Mouse (Mus musculus): Measurements from ENCODE around the gene Slc39a10.
"Not testable (repeated sequence)": the region's sequence is repeated elsewhere in the genome, so short reads cannot be mapped to it uniquely, and the experiment has no call there.

Slc39a10 gene

DNA sequence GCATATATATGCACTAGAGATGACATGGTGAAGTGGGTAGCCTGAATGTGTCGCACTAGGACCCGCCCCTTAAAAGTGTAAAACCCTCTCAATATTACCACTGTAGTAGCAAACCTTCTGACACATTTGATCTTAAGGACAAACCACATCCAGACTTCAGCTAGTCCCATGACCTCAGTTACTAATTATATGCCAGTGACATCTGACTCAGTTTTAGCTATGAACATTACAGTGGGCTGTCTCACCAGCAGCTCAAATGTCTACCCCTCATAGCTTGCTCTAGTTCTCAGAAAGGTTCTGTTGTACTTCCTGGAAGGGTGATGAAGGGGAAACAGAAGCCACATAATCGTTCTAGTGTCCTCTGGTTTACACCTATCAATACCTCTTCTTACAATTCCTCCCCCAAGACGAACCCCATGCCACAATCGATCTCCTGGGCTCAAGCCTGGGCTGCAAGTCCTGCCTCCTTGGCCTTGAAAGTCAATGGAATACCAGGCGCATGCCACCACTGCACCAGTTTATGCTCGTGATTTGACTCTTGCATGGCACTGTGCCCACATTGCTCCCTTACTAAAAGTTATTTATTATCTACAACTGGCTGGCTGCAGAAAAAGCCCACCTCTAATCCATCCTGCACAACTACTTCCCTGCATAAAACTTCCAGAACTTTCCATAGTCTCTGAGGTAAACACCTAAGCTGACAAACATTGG, 28.3 kb downstream of the Slc39a10 start:
- DNase-seq (ENCODE audit: inconsistent ontology term): no peak

DNA sequence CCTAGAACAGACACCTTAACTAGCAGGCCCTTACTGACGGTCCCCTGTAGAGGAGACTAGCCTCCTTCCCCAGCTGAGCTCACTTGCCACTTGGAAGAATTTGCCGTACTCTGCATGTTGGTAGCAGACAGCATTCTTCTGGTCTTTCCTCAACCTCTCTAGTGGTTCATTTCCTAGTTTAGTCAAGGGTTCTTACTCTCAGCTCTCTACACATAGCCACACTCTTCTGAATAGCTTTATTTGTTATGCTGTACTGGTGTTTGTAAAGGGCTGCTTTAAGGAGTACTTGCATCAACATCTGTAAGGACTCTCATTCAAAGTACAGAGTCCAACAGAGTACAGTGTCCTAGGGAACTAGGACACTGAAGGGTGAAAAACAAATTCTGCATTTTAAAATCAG, 29.2 kb downstream of the Slc39a10 start:
- no peak for DNase-seq (ENCODE audit: inconsistent ontology term)

DNA sequence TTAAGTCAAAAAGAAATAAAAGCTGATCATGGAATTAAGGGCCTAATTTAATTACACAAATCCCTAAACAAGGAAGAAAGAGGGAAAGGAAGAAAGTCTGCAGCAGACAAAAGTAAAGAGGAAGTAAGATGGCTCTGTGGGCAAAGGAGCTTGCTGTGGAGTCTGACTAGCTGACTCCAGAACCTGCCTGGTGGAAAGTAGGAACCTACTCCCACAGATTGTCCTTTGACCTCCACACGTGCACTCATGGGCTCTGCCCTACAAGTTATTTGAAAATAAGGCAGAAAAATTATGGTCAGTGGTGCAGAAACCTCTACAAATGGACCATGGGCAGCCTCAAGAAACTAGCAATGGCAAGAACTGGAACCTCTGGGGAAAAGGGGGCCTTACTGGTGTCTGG, 32.6 kb downstream of the Slc39a10 start:
- DNase-seq (ENCODE audit: inconsistent ontology term): no peak

DNA sequence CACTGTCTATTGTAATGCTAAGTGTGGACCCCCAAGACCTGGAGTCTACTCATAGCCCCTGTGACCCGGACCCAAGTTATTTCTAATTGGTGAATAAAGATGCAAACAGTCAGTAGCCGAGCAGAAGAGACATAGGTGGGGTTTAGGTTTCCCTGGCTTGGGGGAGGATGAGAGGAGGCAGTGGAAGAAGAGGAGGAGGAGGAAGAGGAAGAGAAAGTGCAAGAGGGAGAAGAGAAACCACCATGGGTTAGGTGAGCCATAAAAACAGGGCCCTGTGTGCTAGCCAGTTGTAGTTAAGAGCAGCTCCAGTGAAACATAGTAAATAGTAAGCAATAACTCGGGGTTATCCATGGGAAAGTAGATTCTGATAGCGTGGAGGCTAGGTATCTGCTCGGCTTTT, 34.1 kb downstream of the Slc39a10 start:
- no peak for DNase-seq (ENCODE audit: inconsistent ontology term)

DNA sequence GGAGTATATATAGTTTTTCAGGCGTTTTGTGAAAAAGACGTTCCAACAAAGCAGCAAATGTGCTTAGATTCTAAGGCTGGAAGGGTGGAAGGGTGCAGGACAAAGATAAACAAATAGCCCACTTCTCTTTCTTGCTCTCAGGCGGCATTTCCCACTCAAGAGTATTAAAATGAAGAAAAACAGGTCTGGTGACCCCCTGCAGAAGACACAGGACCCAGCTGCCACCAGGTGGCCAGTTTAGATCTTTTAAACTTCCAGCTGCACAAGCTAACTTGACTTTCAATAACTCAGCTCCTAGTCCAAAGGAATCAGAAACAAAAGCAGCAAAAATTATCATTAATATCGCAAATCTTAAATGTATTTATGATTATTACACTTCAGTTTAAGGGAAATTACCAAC, 36.2 kb downstream of the Slc39a10 start:
- no peak for DNase-seq (ENCODE audit: inconsistent ontology term)

DNA sequence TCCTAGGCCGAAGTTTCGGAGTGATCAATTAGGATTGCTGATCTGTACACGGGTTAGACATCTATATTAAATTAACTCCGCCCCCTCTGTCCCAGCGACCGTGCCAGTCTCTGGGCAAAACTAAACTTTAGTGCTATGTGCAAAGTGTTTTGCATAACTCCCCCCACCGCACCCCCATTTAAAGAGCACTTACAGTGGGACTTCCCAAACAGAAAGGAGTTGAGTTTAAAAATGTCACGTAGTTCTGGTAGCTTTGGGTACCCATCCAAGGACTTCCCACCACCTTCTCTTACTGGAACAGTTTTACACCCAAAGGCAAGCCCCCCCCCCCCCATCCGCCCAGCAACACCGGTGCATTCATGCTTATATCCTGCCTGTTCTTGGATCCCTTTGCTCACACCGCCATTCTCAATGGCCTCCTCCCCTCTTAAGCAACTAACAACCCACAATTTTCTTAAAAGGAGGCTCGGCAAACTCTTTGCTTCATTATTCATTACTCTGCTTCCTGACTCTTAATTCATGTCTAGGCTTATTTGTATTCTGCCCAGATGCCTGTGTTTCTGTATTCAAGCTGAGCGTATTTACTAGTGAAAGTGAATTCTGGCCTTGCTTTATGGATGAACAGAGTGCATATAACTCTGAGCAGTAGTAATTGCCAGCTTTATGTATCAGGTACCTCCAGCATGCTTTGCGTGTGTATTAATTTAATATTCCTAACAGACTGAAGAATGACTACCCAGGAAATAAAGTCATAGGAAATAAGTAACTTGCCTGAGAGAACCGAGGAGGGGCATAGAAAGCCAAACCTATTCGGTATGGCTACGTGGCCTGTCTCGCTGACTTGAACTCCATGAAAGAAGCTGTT, 38.4 kb downstream of the Slc39a10 start:
- DNase-seq (ENCODE audit: inconsistent ontology term): peak; percentile 92

DNA sequence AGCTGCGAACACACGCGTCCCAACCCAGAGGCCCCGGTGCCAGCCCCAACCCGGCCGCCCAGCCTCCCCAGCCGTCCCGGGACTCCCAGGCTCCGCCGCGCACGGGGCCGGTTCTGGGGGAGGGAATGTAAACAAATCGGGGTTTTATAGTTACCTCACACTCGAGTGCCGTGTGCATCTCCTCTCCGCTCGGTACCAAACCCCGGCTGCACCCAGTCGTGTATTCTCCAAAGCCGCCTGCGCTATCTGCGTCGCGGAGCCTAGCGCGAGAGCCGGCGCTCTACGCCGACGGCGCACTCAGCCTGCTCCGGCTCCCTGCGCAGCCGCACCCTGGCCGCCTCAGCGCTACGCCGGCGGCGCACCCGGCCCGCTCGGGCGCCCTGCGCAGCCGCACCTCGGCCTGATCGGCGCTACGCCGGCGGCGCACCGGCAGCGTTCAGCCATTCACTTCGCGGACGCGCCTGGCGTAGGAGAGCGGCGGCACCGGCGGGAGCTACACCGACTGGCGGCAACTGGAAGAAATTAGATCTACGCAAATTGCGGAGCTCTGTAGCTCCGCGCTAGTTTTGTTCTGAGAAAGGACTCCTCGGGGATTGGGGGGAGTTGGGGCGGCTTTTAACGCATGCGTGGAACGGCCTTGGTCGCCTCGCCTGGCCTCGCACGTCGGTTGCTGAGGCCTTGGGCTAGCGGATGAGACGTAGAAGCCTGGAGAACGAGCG, 39.2 kb downstream of the Slc39a10 start:
- DNase-seq (ENCODE audit: inconsistent ontology term): peak; percentile 98

DNA sequence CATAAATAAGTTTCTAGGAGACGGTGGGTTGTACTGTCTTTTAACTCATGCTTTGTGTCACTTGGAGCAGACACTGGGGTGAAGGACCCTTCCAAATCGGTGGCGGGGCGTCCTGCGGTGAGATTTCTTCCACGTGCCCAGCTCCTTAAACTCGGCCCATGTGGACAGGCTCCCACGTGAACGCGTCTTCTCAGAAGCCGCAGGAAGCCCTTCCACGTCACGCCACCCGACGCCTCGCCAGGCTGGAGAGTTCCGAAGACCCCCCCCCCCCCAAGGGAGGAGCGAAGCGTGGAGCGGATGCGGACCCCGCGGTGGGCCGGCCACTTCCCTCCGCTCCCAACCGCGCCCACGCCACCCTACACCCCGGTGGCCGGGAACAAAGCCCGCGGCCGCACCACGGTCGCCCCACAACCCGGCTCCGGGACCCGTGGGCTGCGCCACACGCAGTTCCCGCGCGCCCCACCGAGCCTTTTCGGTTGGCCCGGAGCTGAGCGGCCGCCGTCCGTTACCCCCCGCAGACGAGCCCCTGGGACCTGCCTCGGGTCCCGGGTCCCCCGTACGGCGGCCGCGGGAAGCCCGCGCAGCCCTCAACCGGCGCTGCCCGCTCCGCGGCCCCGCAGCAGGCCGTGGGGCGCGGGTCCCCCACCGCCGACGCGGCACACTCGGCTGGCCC, 39.9 kb downstream of the Slc39a10 start:
- DNase-seq (ENCODE audit: inconsistent ontology term): peak; percentile 84

DNA sequence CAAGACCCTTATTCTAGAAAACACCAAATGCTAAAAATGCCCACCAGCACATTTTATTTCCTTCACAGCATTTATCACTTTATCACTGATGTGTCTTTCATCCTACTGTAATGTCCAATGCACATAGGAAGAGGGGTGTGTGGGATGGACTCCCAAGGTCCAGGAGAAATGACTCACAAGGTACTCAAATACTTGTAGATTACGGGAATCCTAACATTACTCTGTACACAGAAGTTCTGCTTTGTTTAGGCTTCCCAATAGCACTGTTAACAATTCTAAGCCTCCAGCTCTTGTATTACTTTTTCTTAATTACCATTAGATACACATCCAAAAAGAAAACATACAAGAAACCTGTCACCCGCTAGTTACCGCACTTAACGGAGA, 40.4 kb downstream of the Slc39a10 start:
- no peak for DNase-seq (ENCODE audit: inconsistent ontology term)

DNA sequence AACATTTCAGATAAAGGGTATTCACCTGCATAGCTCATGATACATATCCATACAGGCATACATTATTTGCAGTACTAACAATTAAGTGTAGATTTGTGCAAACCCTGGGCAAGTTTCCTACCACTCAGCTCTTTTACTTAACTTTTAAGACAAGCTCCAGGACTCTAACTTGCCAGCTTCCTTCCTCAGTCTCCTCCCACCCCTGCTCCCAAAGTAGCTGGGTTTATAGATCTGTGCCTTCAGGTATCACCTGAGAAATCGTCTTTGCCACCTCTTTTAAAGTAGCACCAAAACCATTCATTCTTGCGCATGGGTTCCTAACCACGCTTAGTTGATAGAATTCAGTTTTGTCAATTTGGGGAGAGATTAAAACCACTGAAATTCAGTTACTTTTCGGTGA, 41.1 kb downstream of the Slc39a10 start:
- no peak for DNase-seq (ENCODE audit: inconsistent ontology term)

DNA sequence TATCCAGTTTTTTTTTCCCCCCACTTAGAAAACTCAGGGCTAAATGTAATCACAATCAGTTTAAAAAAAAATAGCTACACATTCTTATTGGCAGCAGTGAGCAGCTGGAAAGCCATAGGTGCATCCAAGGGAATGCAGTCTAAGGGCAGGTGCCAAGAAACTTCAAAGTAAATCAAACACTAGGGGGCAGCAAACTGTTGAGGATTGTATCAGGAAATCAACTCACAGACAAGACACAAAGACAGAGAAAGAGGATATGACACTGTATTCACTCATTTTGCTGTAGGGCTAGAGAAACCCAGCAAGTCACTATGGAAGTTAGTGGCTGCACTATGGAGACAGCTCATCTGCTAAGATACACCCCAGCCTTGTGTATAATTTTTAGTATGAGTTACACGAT, 42.9 kb downstream of the Slc39a10 start:
- peak; percentile 51 for DNase-seq (ENCODE audit: inconsistent ontology term)

DNA sequence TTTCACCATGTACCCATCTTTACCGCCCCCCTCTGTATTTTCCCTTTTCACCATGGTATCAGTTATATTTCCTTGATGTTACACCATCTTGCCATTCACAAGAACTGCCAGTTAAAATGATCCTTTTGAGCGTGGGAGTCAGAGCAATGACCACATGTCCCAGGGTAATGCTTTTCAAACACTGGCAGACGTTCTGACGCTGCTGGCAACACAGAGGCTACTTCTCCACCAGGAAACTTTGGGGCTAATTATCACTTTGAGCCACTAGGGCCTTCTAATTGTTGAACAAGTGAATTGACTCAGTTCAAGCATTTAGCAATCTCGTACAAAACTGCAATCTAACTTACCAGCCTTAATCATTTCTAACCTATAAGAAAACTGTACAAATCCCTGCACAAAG, 47.4 kb downstream of the Slc39a10 start:
- DNase-seq (ENCODE audit: inconsistent ontology term): peak; percentile 71

DNA sequence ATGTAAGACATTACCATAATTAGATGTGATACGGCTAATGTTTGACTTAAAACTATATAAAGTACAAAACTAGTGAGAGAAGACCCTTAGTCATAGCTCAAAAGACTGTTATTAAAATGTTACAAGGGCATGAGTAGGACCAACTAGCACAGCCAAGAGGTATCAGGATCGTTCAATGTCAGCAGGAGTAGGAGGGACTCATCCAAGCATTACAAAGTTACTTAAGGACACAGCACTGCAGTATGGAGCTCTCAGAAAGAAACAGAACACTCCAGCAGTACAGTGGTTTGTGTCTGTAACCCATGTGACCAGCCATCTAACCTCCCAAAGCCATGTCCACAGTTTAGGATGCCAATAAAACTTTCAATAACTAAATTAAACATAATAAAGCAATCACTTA, 48.4 kb downstream of the Slc39a10 start:
- no peak for DNase-seq (ENCODE audit: inconsistent ontology term)

DNA sequence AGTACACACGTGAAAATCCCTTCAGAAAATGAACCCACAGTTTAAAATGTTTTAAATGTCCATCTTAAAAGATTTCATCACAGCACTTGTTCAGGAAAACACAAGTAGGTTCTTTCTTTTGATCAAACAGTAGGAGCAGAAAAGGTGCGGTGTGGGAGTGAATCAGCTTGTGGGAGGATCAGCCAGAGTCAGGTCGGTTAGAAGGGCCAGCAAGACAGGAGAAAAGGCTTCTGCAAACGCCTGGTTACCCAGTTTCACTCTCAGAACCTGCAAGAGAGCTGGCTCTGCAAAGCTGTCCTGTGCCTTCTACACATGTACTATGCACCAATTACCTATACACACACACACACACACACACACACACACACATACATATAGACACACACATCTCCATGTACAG, 49.2 kb downstream of the Slc39a10 start:
- DNase-seq (ENCODE audit: inconsistent ontology term): no peak

DNA sequence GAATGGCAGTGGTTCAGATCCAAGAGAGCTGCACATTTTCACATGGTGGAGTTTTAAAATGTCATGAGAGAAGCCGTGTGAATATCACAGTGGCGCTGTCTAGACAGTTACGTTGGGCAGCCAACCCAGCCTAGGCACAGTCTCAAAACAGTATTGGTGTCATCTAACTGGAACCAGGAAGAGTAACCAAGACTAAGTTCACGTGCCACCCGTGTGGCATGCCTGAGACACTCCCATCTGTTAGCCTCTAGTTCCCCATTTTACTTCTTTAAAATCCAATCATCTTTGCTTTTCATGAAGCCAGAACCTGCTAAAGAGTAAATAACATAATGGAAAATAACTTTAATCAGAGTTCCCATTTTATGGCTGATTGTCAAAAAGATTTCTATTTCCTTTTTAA, 60.7 kb downstream of the Slc39a10 start:
- no peak for DNase-seq (ENCODE audit: inconsistent ontology term)

DNA sequence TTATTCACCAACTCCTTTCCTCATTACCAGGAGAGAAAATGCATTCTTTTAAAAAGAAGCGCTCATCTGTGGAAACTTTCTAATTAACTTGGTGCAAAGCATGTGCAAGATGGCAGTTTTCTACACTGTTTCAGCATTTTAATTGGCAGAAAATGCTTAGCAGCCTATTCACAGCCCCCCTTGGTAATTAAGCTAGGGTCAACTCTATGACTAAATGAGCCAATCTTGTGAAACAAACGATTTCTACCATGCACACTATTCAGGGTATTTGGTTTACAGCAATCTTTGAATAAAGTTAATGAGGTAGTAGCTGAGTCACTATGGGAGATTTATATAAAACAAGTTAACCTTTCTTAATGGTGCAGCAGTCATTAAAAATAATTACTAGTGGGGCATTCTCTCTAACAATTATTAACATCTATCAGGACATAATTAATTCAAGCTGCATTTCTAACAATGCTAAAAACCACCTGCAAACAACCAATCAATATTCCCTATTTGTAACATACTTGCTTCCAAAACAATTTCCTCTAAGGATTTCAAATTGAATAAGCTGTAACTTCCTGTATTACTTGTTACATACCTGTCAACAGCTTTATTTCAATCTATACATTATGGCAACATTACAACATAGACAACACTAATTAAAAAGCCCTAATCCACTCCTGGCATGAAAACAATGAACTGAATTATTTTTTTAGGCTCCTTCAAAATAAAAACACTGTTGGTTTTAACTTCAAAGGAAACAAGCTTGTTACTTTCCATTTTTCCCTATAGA, 62.4 kb downstream of the Slc39a10 start:
- DNase-seq (ENCODE audit: inconsistent ontology term): peak; percentile 96

DNA sequence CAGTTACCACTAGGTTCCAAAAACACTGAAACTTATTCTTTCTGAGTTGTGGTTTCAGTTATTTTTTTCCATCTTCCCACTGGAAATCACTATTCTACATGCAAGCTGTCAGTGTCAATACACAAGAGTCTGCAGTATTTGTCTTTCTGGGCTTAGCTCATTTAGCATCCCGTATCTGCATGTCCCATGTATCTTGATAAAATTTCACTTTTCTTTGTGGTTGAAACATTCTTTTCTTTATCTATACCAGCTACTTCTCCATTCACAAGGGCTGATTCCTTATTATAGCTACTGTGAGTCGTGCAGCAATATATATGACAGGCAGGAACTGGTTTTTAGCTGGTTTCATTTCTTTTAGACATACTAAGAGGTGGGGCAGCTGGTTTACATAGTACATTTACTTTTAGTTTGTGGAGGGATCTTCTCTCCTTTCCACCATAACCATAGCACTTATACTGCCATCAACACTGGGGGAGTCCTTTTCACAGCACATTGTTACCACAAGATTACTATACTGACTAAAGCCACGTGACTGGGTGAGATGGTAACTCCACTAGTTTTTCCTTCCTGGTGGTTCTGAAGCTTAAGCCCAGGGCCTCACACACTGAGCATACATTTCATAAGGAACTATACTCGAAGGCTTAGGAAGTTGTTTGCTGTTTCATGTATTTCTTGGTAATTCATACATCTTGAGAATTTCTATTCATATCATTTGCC, 70.2 kb downstream of the Slc39a10 start:
- no peak for DNase-seq (ENCODE audit: inconsistent ontology term)

DNA sequence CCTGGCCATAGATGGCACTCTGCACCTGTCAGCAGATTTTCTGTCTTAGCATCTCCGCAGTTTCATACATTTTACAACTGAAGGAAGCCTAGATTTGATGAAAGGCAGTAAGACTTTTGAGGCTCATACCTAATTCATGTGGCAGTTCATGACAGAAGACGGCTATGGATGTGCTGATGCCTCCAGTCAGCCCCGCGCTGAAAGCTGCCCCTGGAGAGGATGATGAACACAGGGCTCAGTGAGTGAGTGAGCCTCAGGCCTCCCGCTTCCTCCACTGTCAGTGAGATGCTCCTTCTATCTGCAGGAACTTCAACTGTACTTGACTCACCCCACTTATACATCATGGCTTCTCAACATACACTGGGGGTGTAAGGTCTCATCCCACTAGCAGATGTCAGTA, 74.7 kb downstream of the Slc39a10 start:
- no peak for DNase-seq (ENCODE audit: inconsistent ontology term)

DNA sequence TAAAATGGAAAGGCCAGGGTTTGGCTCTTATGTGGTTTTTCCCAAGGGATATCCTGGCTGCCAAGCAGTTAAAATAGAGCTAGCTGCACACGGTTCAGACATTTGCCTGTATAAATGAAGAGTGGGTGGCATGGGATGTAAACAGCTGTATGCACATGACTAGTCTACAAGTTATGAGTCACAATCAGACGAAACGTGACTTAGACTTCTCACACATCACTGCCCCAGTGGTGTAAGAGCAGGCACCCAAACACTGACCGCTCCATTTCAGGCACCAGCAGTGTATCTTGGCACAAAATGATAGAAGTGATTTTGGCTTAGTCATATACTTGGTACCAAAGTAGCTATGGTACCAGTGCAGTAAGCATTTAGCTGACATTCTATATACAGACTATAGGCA, 84.0 kb downstream of the Slc39a10 start:
- DNase-seq (ENCODE audit: inconsistent ontology term): not testable (repeated sequence)

DNA sequence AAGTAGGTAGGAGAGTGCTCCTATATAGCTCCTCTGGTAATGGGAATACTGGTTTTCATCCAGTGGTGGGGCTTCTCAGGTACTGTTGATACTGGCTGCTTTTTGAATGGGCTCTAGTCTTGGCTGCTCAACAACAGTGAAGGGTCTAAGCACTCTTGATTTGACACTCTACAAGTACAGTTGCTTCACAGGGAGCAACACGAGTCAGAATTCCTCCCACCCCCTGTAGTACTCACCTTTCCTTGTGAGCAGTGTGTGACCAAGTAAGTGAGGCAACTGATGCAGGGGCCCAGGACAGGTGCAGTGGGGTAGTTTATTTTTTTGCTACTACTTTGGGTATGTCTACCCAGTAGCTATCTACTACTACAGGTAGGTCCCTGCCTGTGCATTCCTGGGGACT, 87.6 kb downstream of the Slc39a10 start:
- DNase-seq (ENCODE audit: inconsistent ontology term): no peak

DNA sequence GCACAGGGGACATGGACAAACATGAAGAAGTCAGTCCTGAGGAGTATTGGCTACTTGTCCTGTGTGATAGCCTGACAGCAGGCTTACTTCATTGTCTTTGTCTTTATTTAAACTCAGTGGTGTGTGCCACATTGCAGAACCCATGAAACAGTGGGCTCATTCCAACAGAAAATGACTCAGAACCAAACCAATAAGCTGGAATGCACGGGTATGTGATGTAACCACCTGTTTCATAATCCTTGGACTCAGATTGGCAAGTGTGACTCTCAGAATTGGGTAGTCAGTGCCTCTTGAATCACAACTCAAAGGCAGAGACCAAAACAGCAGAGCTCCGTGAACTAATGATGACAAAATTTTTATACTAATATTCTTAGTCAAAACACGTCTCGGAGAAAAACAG, 110.4 kb downstream of the Slc39a10 start:
- peak; percentile 87 for DNase-seq (ENCODE audit: inconsistent ontology term)
